In genomic region chr8:70911596-70911995, GRCm38 (mm10) we compare ENCODE assay signal across 17 mouse cellular contexts. TPM values are rescaled to one million over a fixed set of nuclear protein-coding genes. Genes with fewer than 3 reads are reported as not detected.
DNase-seq lines count a peak whose midpoint lies in the region; ATAC-seq and TF ChIP-seq lines count a peak whose summit lies in the region.
"Had no signal": no experiment of that assay in that cellular context is flagged by ENCODE, and none has a peak within 500 bp of the region (broad histone marks: within the 10 kb centered on the region; RNA-seq: fewer than 3 reads in every experiment).

No protein-coding gene starts in this region.

- no peak overlapping the region for H3K9ac ChIP-seq in kidney, postnatal 0 days (ENCODE audit: low read depth, low read length)

- no peaks in the 10 kb centered on the region for H3K9me3 ChIP-seq in kidney, postnatal 0 days (replicated peaks; ENCODE audit: low read length)
- no peaks in the 10 kb centered on the region for H3K9me3 ChIP-seq in megakaryocyte, embryonic 14.5 days

- H3K27ac ChIP-seq in kidney, postnatal 0 days = no peak overlapping the region

- no peaks in the 10 kb centered on the region for H3K27me3 ChIP-seq in kidney, postnatal 0 days (ENCODE audit: insufficient read depth, low read length)
- no peaks in the 10 kb centered on the region for H3K27me3 ChIP-seq in megakaryocyte, embryonic 14.5 days (replicated peaks)
- H3K27me3 ChIP-seq: Patski had no signal

- no peak overlapping the region for H3K4me3 ChIP-seq in kidney, postnatal 0 days (replicated peaks; ENCODE audit: low read depth, low read length)
- H3K4me3 ChIP-seq in megakaryocyte, embryonic 14.5 days (replicated peaks) = peak overlapping the region; percentile 17
- H3K4me3 ChIP-seq: myocyte had no signal

- WGBS in kidney, postnatal 0 days = 80% methylated on average over 5 of the region's 5 CpGs

- no peak for DNase-seq in kidney, postnatal 0 days (ENCODE audit: low spot score)
- no peak for DNase-seq in kidney, postnatal 10 days
- peak; percentile 46 for DNase-seq in NIH3T3 (ENCODE audit: low read depth)
- DNase-seq in heart, adult 9 months (ENCODE audit: low spot score in 2 of 2) = no peak
- DNase-seq: adrenal gland, postnatal 10 days; cerebellum, adult 9-11 months; gastrocnemius, postnatal 25 days; left cerebral cortex, postnatal 4 days; thymus, adult 2 months had no signal

- peaks cover 5% of the 10 kb centered on the region; the same call in 1 of the 2 replicates for H3K4me1 ChIP-seq in kidney, postnatal 0 days (replicated peaks; ENCODE audit: insufficient read depth, low read length)
- peaks cover 52% of the 10 kb centered on the region for H3K4me1 ChIP-seq in megakaryocyte, embryonic 14.5 days

- TF ChIP-seq CTCF in kidney, postnatal 0 days (IDR thresholded peaks at IDR 0.05; ENCODE audit: low read depth) = peak; percentile 43; the same call in 1 of the 2 replicates

- no peak for ATAC-seq in kidney, postnatal 0 days (replicated peaks; ENCODE audit: low FRiP score, low read depth)
- ATAC-seq in megakaryocyte, adult 5-6 weeks (ENCODE audit: poor library complexity, severe bottlenecking) = no peak
- ATAC-seq in megakaryocyte progenitor cell, adult 5-6 weeks (replicated peaks; ENCODE audit: poor library complexity) = peak; percentile 56; the same call in 1 of the 2 replicates
- no peak for ATAC-seq in cerebellum, adult (ENCODE audit: insufficient number of reproducible peaks, low FRiP score, low TSS enrichment)
- ATAC-seq: forebrain, embryonic 14.5 days; inflammation-experienced regulatory T-cells, adult 6 months; Patski had no signal

- peaks cover 48% of the 10 kb centered on the region for H3K36me3 ChIP-seq in kidney, postnatal 0 days (ENCODE audit: insufficient read depth, low read length)
- peaks cover 68% of the 10 kb centered on the region for H3K36me3 ChIP-seq in megakaryocyte, embryonic 14.5 days (replicated peaks; ENCODE audit: low read length)

- no peak overlapping the region for H3K4me2 ChIP-seq in kidney, postnatal 0 days (ENCODE audit: low read length)

RNA-seq across cellular contexts. Expression of gene Map1s, which starts 5.9 kb away (rescaled TPM):
- 32.5 and 34.1 TPM in 2 replicates for polyA plus RNA-seq in kidney, postnatal 0 days (2015; fragmentation: Nextera tagmentation; extraction: Ambion mirVana)
- polyA plus RNA-seq in megakaryocyte, embryonic 14.5 days (2012; ENCODE audit: insufficient read depth, low replicate concordance) = 69.6 and 104 TPM in 2 replicates
- total RNA-seq in megakaryocyte, adult 5-6 weeks (2015) = 15.0 and 17.1 TPM in 2 replicates
- 11.3 and 11.8 TPM in 2 replicates for total RNA-seq in megakaryocyte, adult 5-6 weeks (2017)
- total RNA-seq in megakaryocyte progenitor cell, adult 5-6 weeks (2015) = 14.4 and 14.7 TPM in 2 replicates
- 13.2 and 14.4 TPM in 2 replicates for total RNA-seq in megakaryocyte progenitor cell, adult 5-6 weeks (2017)

RNA-seq across cellular contexts. Expression of gene Rpl18a, which starts 14.4 kb away (rescaled TPM):
- 5,183 and 5,941 TPM in 2 replicates for polyA plus RNA-seq in kidney, postnatal 0 days (2015; fragmentation: Nextera tagmentation; extraction: Ambion mirVana)
- polyA plus RNA-seq in megakaryocyte, embryonic 14.5 days (2012; ENCODE audit: insufficient read depth, low replicate concordance) = 4,812 and 7,707 TPM in 2 replicates
- total RNA-seq in megakaryocyte, adult 5-6 weeks (2015) = 5,087 and 5,550 TPM in 2 replicates
- total RNA-seq in megakaryocyte, adult 5-6 weeks (2017) = 1,590 and 1,750 TPM in 2 replicates
- 7,432 and 8,014 TPM in 2 replicates for total RNA-seq in megakaryocyte progenitor cell, adult 5-6 weeks (2015)
- total RNA-seq in megakaryocyte progenitor cell, adult 5-6 weeks (2017) = 2,240 and 2,571 TPM in 2 replicates

RNA-seq across cellular contexts. Expression of gene Slc5a5, which starts 19.0 kb away (rescaled TPM):
- polyA plus RNA-seq in kidney, postnatal 0 days (2015; fragmentation: Nextera tagmentation; extraction: Ambion mirVana) = 0.09 and 0.11 TPM in 2 replicates
- 0.13 and 1.5 TPM in 2 replicates for polyA plus RNA-seq in megakaryocyte, embryonic 14.5 days (2012; ENCODE audit: insufficient read depth, low replicate concordance)
- 0.07 TPM in 1 of 2 replicates, not detected in the other for total RNA-seq in megakaryocyte, adult 5-6 weeks (2015)
- not detected in 2 replicates for total RNA-seq in megakaryocyte, adult 5-6 weeks (2017)
- total RNA-seq in megakaryocyte progenitor cell, adult 5-6 weeks (2015) = 0.07 TPM in 1 of 2 replicates, not detected in the other
- not detected in 2 replicates for total RNA-seq in megakaryocyte progenitor cell, adult 5-6 weeks (2017)
- total RNA-seq: gastrocnemius, postnatal 25 days had no signal
- polyA plus RNA-seq: inflammation-experienced regulatory T-cells, adult 6 months had no signal

RNA-seq across cellular contexts. Expression of gene Ccdc124, which starts 37.9 kb away (rescaled TPM):
- 87.2 and 90.3 TPM in 2 replicates for polyA plus RNA-seq in kidney, postnatal 0 days (2015; fragmentation: Nextera tagmentation; extraction: Ambion mirVana)
- 92.6 and 282 TPM in 2 replicates for polyA plus RNA-seq in megakaryocyte, embryonic 14.5 days (2012; ENCODE audit: insufficient read depth, low replicate concordance)
- total RNA-seq in megakaryocyte, adult 5-6 weeks (2015) = 32.7 and 38.9 TPM in 2 replicates
- total RNA-seq in megakaryocyte, adult 5-6 weeks (2017) = 36.8 and 47.6 TPM in 2 replicates
- 27.6 and 37.2 TPM in 2 replicates for total RNA-seq in megakaryocyte progenitor cell, adult 5-6 weeks (2015)
- 33.9 and 37.1 TPM in 2 replicates for total RNA-seq in megakaryocyte progenitor cell, adult 5-6 weeks (2017)

RNA-seq across cellular contexts. Expression of gene Kcnn1, which starts 48.5 kb away (rescaled TPM):
- polyA plus RNA-seq in kidney, postnatal 0 days (2015; fragmentation: Nextera tagmentation; extraction: Ambion mirVana) = 4.2 and 5.5 TPM in 2 replicates
- 3.4 and 11.8 TPM in 2 replicates for polyA plus RNA-seq in megakaryocyte, embryonic 14.5 days (2012; ENCODE audit: insufficient read depth, low replicate concordance)
- not detected in 2 replicates for total RNA-seq in megakaryocyte, adult 5-6 weeks (2015)
- total RNA-seq in megakaryocyte, adult 5-6 weeks (2017) = 0.33 TPM in 1 of 2 replicates, not detected in the other
- 0.12 and 0.42 TPM in 2 replicates for total RNA-seq in megakaryocyte progenitor cell, adult 5-6 weeks (2015)
- total RNA-seq in megakaryocyte progenitor cell, adult 5-6 weeks (2017) = 0.84 and 0.92 TPM in 2 replicates
- polyA plus RNA-seq: inflammation-experienced regulatory T-cells, adult 6 months had no signal
